Mouse (Mus musculus): ENCODE results near the gene Lrpprc. TPM values are rescaled to one million over a fixed set of nuclear protein-coding genes. Genes with fewer than 3 reads are reported as not detected.

Gene Lrpprc
- polyA plus RNA-seq, 1 experiment from 2014 or later, result 42.0 TPM

DNA sequence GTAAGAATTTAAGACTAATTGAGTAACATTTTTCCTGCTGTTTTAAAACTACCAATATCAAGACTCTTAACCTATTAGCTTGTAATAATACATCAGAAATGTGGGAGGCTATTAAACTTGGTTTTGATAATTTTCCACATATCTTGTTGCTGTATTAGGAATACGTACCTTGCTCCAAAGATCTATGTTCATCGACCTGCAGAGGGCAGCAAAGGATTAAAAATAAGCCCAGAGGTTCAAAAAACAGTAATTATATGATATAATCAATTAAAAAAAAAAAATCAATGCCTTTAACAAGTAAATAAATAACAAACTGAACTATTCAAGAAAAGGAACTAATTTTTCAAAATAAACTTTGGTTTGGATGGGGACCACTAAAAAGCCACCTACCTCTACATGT is 34.5 kb downstream of the Lrpprc start:
- H3K4me1 ChIP-seq (replicated peaks), result peaks cover 18% of the 10 kb centered on the region
- no peak overlapping the region for H3K9ac ChIP-seq
- no peak overlapping the region for H3K4me2 ChIP-seq
- no peaks in the 10 kb centered on the region for H3K27me3 ChIP-seq
- H3K27ac ChIP-seq, result no peak overlapping the region
- H3K36me3 ChIP-seq, result peaks cover 12% of the 10 kb centered on the region
- H3K9me3 ChIP-seq, result no peaks in the 10 kb centered on the region
- 77% methylated on average over 2 of the region's 2 CpGs for WGBS
- no peak overlapping the region for H3K4me3 ChIP-seq
- ATAC-seq (ENCODE audit: low FRiP score), result no peak

DNA sequence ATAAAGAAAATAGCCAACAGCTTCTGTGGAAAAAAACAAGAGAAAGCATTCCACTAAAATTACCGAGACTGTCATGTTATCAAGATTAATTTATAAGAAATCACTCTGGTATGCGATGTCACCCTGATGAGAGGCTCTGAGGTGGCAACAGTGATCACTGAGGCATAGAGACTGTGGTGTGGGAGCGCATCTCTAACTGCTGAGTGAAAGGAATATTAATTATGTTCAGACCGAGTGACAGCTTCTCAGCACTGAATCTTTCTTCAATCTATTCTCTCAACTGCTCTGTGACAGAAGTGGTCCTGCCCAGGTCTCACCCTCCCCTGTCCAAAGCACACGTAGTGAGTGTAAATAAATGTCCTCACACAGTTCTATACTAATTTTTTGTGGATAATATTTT is 37.1 kb downstream of the Lrpprc start:
- Histone ChIP-seq H3K36me3 (peaks cover 3% of the 10 kb centered on the region; the same call in 1 of the 2 replicates), H3K27me3 (no peaks in the 10 kb centered on the region), H3K4me2 (no peak overlapping the region), H3K27ac (0 out of 2 replicates have a peak overlapping the region, but pooled peaks have one; percentile 1), H3K4me3 (no peak overlapping the region), H3K9me3 (no peaks in the 10 kb centered on the region), H3K9ac (no peak overlapping the region), H3K4me1 (replicated peaks) (peaks cover 42% of the 10 kb centered on the region)
- 34% methylated on average over 5 of the region's 5 CpGs for WGBS
- ATAC-seq (ENCODE audit: low FRiP score), result peak; percentile 52; the same call in 1 of the 2 replicates

DNA sequence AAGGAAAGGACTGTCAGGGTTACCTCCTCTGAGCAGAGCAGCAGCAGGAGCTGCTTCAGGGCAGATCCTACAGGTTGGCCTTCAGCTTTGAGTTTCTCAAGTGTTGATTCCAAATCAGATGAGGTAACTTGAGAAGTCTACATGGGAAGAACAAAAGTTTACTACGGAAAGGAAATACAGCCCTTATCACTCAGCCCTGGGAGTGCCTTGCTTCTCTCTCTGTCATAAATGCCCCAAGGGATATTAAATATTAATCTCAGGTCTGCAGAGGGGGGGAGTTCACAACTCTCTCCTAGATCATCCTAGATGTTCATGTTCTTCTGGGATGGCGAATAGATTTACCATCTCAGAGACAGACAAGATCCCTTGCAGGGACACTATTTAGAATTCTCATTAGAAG is 38.3 kb downstream of the Lrpprc start:
- H3K4me2 ChIP-seq, result no peak overlapping the region
- H3K4me3 ChIP-seq, result no peak overlapping the region
- no peaks in the 10 kb centered on the region for H3K27me3 ChIP-seq
- ATAC-seq (ENCODE audit: low FRiP score), result no peak
- H3K9ac ChIP-seq, result no peak overlapping the region
- H3K4me1 ChIP-seq (replicated peaks), result peaks cover 47% of the 10 kb centered on the region
- no peaks in the 10 kb centered on the region for H3K9me3 ChIP-seq
- WGBS, result 74% methylated on average over 2 of the region's 2 CpGs
- peaks cover 3% of the 10 kb centered on the region; the same call in 1 of the 2 replicates for H3K36me3 ChIP-seq
- H3K27ac ChIP-seq, result 0 out of 2 replicates have a peak overlapping the region, but pooled peaks have one; percentile 13

DNA sequence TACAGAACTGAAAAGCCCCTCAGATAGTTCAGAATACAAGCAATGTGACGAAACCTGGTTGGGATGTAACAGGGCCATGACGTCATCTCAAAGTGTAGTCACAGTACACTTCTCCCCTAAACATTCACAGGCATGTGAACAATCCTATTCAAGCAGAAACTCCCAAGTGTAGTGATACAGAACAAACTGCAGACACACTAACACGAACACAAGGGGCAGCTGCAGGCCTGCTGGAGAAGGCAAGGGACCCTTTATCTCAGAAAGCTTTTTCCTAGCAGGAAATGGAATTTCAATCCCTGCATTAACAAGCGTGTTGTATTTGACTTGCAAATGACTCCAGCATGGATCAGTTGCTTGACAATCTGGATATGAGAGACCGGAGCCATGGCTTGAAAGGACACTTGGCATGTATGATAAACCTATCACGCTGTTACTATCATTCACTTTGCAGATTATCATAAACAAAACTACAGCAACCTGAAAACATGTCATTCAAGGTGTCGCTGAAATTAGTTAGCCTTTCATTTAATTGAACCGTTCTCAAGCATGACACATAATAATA is 38.9 kb downstream of the Lrpprc start:
- Histone ChIP-seq H3K4me3 (no peak overlapping the region), H3K4me2 (no peak overlapping the region), H3K9ac (no peak overlapping the region), H3K4me1 (replicated peaks) (peaks cover 52% of the 10 kb centered on the region), H3K9me3 (no peaks in the 10 kb centered on the region), H3K27ac (peak overlapping the region; percentile 13; the same call in 1 of the 2 replicates), H3K36me3 (peaks cover 3% of the 10 kb centered on the region; the same call in 1 of the 2 replicates), H3K27me3 (no peaks in the 10 kb centered on the region)
- no peak for ATAC-seq (ENCODE audit: low FRiP score)
- 44% methylated on average over 8 of the region's 8 CpGs for WGBS

DNA sequence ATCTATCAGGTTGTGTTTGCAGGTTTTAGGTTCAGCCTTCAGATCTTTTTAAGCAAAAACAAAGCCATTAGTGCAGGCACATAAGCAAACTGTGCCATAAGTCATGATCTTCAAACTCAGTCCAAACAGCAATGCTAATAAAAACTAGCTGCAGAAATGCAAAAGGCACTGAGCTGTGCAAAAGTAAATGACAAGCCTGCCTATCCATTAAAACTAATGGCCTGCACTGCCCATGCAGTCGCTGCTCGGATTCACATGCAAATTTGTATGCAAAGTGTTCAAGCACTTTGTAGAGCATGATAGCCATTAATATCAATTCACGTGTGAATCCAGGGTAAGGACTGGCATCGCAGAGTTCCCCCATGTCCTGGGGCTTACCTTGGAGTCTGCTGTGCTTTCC is 40.5 kb downstream of the Lrpprc start:
- no peaks in the 10 kb centered on the region for H3K9me3 ChIP-seq
- no peak overlapping the region for H3K9ac ChIP-seq
- no peak for ATAC-seq (ENCODE audit: low FRiP score)
- H3K4me3 ChIP-seq, result no peak overlapping the region
- H3K36me3 ChIP-seq, result peaks cover 3% of the 10 kb centered on the region; the same call in 1 of the 2 replicates
- no peaks in the 10 kb centered on the region for H3K27me3 ChIP-seq
- peaks cover 54% of the 10 kb centered on the region for H3K4me1 ChIP-seq (replicated peaks)
- no peak overlapping the region for H3K4me2 ChIP-seq
- H3K27ac ChIP-seq, result peak overlapping the region; percentile 56; the same call in 1 of the 2 replicates
- 27% methylated on average over 4 of the region's 4 CpGs for WGBS

DNA sequence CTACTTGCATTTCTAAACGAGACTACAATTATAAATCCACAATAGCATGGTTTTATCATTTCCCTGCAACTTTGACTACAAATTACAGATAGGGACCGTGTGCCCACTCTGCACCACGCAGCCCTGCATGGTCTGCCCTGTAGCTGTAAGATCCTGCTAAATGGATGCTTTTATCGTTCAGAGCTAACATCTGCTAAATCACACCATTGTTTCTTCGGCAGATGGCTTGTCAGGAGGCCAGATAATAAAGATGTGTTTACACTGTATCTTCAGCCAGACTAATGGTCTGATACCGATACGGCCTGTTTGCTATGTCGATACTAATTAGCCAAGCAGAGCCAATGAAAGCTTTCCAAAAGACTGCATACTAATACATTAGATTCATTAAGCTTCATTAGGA is 41.3 kb downstream of the Lrpprc start:
- no peak overlapping the region for H3K9ac ChIP-seq
- H3K9me3 ChIP-seq, result no peaks in the 10 kb centered on the region
- H3K4me3 ChIP-seq, result no peak overlapping the region
- WGBS, result 41% methylated on average over 8 of the region's 8 CpGs
- no peaks in the 10 kb centered on the region for H3K27me3 ChIP-seq
- H3K36me3 ChIP-seq, result peaks cover 3% of the 10 kb centered on the region; the same call in 1 of the 2 replicates
- H3K27ac ChIP-seq, result peak overlapping the region; percentile 76
- peak; percentile 68; the same call in 1 of the 2 replicates for ATAC-seq (ENCODE audit: low FRiP score)
- no peak overlapping the region for H3K4me2 ChIP-seq
- H3K4me1 ChIP-seq (replicated peaks), result peaks cover 59% of the 10 kb centered on the region

DNA sequence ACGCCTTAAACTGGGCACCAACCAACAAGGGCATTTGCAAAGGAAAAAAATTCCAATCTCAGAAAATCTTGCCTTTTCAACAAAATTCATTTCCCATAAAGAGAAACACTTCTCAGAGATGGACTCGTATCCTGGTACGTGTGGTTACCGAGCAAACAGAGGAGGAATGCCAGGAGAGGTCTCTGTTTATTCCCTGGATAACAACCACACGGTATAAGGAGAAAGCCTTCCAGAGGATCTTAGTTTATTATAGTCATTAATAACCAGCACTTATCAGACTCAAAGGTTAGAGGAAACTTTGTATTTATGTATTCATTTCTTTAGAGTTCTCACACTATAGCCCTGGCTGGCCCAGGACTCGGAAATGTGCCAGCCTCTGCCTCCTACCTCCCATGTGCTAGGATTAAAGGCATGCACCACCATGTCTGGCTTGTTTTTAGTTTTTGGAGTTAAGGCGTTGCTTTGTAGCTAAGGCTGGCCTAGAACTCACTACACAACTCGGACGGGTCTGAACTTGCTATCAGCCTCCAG is 42.4 kb downstream of the Lrpprc start:
- H3K27ac ChIP-seq, result peak overlapping the region; percentile 76
- H3K9me3 ChIP-seq, result no peaks in the 10 kb centered on the region
- no peak overlapping the region for H3K4me3 ChIP-seq
- WGBS, result 88% methylated on average over 9 of the region's 9 CpGs
- ATAC-seq (ENCODE audit: low FRiP score), result no peak
- peaks cover 3% of the 10 kb centered on the region; the same call in 1 of the 2 replicates for H3K36me3 ChIP-seq
- H3K27me3 ChIP-seq, result no peaks in the 10 kb centered on the region
- no peak overlapping the region for H3K4me2 ChIP-seq
- no peak overlapping the region for H3K9ac ChIP-seq
- peaks cover 57% of the 10 kb centered on the region for H3K4me1 ChIP-seq (replicated peaks)

DNA sequence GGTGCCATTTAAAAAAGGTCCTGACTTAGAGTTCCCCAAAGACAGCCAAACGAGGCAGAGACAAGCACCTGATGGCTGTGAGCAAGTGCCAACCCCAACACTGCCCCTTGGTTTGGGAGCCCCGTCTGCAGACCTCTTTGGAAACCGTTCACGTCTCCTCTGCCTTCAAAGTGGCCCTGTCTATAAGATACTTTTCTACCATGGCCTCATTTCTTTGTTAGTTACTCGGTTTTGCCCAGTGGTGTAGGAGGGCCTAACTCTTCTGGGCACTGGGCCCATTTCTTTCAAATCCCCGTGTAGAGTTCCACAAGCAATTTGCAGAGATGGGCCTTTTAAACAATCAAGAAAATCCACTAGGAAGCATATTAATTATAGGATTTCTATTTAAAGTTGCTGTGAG is 43.4 kb downstream of the Lrpprc start:
- H3K27me3 ChIP-seq, result no peaks in the 10 kb centered on the region
- WGBS, result 65% methylated on average over 6 of the region's 6 CpGs
- no peak overlapping the region for H3K9ac ChIP-seq
- ATAC-seq (ENCODE audit: low FRiP score), result 0 out of 2 replicates have a peak, but pooled peaks have one; percentile 23
- peaks cover 3% of the 10 kb centered on the region; the same call in 1 of the 2 replicates for H3K36me3 ChIP-seq
- peaks cover 58% of the 10 kb centered on the region for H3K4me1 ChIP-seq (replicated peaks)
- H3K4me2 ChIP-seq, result no peak overlapping the region
- H3K27ac ChIP-seq, result no peak overlapping the region
- no peak overlapping the region for H3K4me3 ChIP-seq
- H3K9me3 ChIP-seq, result no peaks in the 10 kb centered on the region

DNA sequence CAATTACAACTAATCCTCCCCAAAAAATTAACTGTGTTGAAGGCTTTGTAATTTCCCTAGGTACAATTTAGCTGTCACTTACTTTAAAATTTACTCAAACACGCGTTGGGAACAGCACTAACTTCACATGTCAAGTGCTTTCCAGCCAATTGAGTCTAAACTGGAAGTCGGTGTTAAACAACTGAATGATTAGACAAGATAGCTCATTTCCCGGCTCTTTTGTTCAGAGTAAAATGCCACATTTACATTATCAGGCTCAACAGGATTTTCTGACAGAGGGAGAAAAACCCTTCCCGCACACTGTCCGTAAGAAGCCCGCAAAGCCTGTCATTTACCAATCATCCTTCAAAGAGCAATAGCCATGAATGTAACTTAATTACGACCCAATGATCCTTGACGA is 45.6 kb downstream of the Lrpprc start:
- Histone ChIP-seq H3K27ac (no peak overlapping the region), H3K4me1 (replicated peaks) (peaks cover 39% of the 10 kb centered on the region), H3K9me3 (no peaks in the 10 kb centered on the region), H3K4me2 (no peak overlapping the region), H3K36me3 (no peaks in the 10 kb centered on the region), H3K4me3 (no peak overlapping the region), H3K27me3 (no peaks in the 10 kb centered on the region), H3K9ac (no peak overlapping the region)
- no peak for ATAC-seq (ENCODE audit: low FRiP score)
- 45% methylated on average over 9 of the region's 9 CpGs for WGBS

DNA sequence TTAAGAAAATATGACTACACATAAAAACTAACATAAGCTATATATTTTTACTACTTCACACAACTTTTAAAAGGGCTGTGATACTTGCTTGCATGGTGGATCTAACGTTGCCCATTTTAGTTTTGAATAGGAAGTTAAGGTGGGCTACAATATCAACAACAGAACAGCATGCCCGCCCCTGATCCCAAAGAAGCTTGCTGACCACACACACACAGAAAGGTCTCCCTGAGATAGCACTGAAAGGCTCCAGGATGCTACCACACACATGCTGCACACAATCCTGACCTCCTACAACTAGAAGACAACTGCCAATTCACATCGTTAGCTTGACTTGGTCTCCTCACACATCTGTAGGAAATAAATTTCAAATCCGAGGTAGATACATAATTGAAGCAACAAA is 46.3 kb downstream of the Lrpprc start:
- Histone ChIP-seq H3K36me3 (no peaks in the 10 kb centered on the region), H3K9me3 (no peaks in the 10 kb centered on the region), H3K4me1 (replicated peaks) (peaks cover 33% of the 10 kb centered on the region), H3K27me3 (no peaks in the 10 kb centered on the region), H3K4me2 (no peak overlapping the region), H3K4me3 (no peak overlapping the region), H3K27ac (no peak overlapping the region), H3K9ac (no peak overlapping the region)
- WGBS, result 74% methylated on average over 4 of the region's 4 CpGs
- no peak for ATAC-seq (ENCODE audit: low FRiP score)

DNA sequence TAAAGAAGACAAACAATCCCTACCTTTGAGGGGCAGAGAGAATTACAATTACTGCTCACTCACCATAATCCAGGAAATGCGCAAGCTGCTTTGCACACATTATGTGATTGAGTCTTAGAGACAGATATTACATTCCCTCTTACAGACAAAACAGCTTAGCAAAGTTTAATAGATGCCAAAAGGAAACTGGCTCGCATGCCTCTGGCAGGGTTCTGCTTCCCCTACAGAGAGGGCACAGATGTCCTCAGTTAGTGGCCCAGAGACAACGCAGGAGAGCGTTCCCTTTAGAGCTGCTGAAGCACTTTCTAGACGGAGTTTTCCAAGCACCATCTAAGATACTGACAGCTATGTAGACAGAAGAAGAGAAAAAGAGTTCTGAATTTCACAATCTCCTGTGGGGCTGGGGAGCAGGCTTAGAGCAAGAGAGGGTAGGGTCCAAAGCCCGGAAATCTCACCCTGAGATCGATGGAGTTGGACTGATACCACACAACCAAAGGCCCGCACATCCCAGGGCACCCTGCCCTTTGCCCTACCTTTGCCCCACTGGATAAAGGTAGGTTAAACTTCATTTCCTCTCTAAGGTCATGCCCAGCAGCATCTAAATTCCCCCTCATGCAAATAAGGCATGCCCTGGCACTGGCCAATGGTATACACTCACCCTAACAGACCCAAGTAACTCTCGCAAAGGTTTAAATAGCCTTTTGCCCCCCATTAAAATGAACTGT is 52.4 kb downstream of the Lrpprc start:
- ATAC-seq (ENCODE audit: low FRiP score), result no peak
- Histone ChIP-seq H3K27me3 (no peaks in the 10 kb centered on the region), H3K4me2 (no peak overlapping the region), H3K36me3 (peaks cover 12% of the 10 kb centered on the region; the same call in 1 of the 2 replicates), H3K27ac (no peak overlapping the region), H3K9me3 (no peaks in the 10 kb centered on the region), H3K9ac (no peak overlapping the region), H3K4me3 (no peak overlapping the region), H3K4me1 (replicated peaks) (peaks cover 3% of the 10 kb centered on the region; the same call in 1 of the 2 replicates)
- WGBS, result 85% methylated on average over 9 of the region's 9 CpGs

DNA sequence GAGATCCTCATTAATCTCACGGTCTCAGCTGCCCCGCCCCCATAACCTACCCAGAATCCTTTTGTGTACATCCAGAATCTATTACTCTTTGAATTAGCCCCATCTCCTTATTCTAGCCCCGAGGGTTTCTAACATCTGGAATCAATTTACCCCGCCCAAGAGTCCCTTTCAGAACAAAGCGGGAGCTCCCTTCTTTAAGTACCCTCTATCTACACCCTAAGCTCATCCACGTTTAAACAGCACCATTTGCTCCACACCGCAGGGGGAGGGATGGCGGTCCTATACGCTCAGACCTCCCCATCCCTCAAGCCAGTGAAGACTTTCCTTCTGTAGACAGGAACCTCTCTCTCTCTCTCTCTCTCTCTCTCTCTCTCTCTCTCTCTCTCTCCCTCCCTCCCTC is 53.9 kb downstream of the Lrpprc start:
- no peak overlapping the region for H3K4me3 ChIP-seq
- H3K9me3 ChIP-seq, result no peaks in the 10 kb centered on the region
- H3K27ac ChIP-seq, result no peak overlapping the region
- ATAC-seq (ENCODE audit: low FRiP score), result no peak
- H3K4me1 ChIP-seq (replicated peaks), result no peaks in the 10 kb centered on the region; the same call in 1 of the 2 replicates
- H3K27me3 ChIP-seq, result no peaks in the 10 kb centered on the region
- peaks cover 12% of the 10 kb centered on the region; the same call in 1 of the 2 replicates for H3K36me3 ChIP-seq
- H3K9ac ChIP-seq, result no peak overlapping the region
- no peak overlapping the region for H3K4me2 ChIP-seq
- WGBS, result 71% methylated on average over 9 of the region's 9 CpGs
